Mouse (Mus musculus) forebrain, embryonic 13.5 days (tissue): ENCODE data around the gene Rheb. TPM values are rescaled to one million over a fixed set of nuclear protein-coding genes. Genes with fewer than 3 reads are reported as not detected.

Experiments
- ATAC-seq: fragments of 200-750 bp; cut with Nextera tagmentation; 2 replicates; pipeline ENCODE4 v1.8.0; 2017
- H3K27ac ChIP-seq: fragments of 300-500 bp; sonication (generic); 2 replicates; pipeline ENCODE4 v1.5.1; 2015; ENCODE audit warnings: inconsistent platforms, mild to moderate bottlenecking, moderate library complexity
- H3K27me3 ChIP-seq: fragments of 300-500 bp; sonication (generic); 2 replicates; pipeline ENCODE4 v1.6.1; 2015; ENCODE audit warnings: mild to moderate bottlenecking, inconsistent platforms
- H3K36me3 ChIP-seq: fragments of 300-500 bp; sonication (generic); 2 replicates; pipeline ENCODE4 v1.6.1; 2015; ENCODE audit warnings: mild to moderate bottlenecking, inconsistent platforms; ENCODE audit not compliant: poor library complexity, severe bottlenecking
- H3K4me1 ChIP-seq: fragments of 300-500 bp; sonication (generic); 2 replicates; pipeline ENCODE4 v1.6.1; 2015; ENCODE audit warnings: inconsistent platforms
- H3K4me2 ChIP-seq: fragments of 300-500 bp; sonication (generic); 2 replicates; pipeline ENCODE4 v1.6.1; 2015; ENCODE audit warnings: inconsistent platforms, mild to moderate bottlenecking, moderate library complexity
- H3K4me3 ChIP-seq: fragments of 300-500 bp; sonication (generic); 2 replicates; pipeline ENCODE4 v1.5.1; 2015; ENCODE audit warnings: mild to moderate bottlenecking, inconsistent platforms
- H3K9ac ChIP-seq: fragments of 300-500 bp; sonication (generic); 2 replicates; pipeline ENCODE4 v1.6.1; 2015; ENCODE audit warnings: mild to moderate bottlenecking, inconsistent platforms
- H3K9me3 ChIP-seq: fragments of 300-500 bp; sonication (generic); replicated peaks from 2 replicates; pipeline ENCODE4 v1.6.1; 2016; ENCODE audit warnings: inconsistent platforms
- WGBS: fragments of 180-500 bp; shearing (Covaris S2); methylation state at CpG from one replicate; pipeline ENCODE4 v1.1.7; 2015; 5-methylcytosine and 5-hydroxymethylcytosine counted together
- polyA plus RNA-seq: library from polyadenylated mRNA; unstranded; fragments of >200 nt; fragmentation: Nextera tagmentation; extraction: Ambion mirVana; gene quantifications from 2 replicates; pipeline ENCODE4 v1.2.1, GENCODE M21; 2015

Rheb gene
- polyA plus RNA-seq, result 232 and 237 TPM in 2 replicates

DNA sequence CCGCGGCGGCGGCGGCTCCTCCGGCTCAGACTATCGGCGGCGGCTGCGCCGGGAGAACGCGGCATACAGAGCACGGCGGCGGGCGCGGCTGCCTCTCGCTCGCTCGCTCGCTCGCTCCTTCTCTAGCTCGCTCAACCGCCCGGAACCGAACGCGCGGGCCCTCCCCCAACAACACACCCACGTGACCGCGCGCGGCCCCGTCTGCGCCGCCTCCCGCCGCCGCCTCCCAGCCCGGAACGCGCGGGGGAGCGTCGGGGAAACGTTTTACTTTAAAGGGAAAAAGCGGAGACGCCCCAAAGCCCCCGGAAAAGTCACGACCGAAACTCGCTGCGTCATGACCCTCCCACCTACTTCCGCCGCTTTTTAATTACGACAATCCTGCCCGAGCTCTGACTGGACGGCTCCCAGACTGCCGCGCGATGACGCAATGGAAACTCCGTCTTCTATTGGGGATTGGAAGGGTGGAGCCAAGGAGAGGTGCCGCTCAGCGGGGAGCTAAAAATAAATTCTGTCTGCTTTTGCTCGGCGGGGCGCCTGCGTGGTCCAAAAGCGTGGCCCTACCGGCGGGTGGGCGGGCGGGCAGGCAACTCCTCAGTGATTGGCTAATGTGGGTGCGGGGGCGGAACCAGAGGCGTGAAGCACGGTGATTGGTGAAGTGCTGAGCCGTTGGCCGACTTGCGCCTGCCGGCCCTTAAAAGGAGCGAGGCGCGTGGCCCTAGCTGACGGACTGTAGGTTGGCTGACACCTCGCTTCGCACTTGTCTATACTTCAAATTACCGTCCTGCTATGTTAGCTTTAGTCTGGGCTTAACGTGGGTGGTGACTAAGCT lies at the start of gene Rheb:
Gene Rheb (minus strand): TSS at position 351 of the 829 bp plus-strand sequence.
- H3K9me3 ChIP-seq, result no peaks in the 10 kb centered on the region
- WGBS, result under 1% methylated on average over 81 of the region's 92 CpGs
- peak within 1 kb of the TSS; percentile 93 for H3K9ac ChIP-seq
- peak; percentile 97 for ATAC-seq
- peaks cover 35% of the 10 kb centered on the region for H3K4me1 ChIP-seq
- H3K36me3 ChIP-seq, result no peaks in the 10 kb centered on the region
- peak within 1 kb of the TSS; percentile 93 for H3K4me2 ChIP-seq
- H3K27ac ChIP-seq, result peak within 1 kb of the TSS; percentile 98
- H3K4me3 ChIP-seq, result peak within 1 kb of the TSS; percentile 93
- H3K27me3 ChIP-seq, result no peaks in the 10 kb centered on the region

DNA sequence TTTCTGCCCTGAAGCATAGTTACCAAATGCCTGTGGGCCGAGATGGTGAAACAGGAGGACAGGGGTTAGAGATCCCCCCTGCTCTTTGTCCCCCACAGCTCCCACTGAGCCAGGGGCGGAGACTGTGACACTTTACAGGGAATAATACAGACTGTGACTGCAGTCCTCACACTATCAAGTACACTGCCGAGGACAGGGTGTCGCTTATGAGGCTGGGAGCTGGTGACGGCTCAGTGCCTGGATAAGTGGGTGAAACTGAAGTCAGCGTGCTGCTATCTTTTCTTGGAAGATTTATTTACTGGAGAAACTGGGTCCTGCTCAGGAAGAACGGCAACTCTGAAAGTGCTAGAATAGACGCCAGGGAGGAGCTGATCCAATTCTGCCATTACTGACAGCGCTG lies 47.4 kb upstream of the Rheb start:
- Histone ChIP-seq H3K9me3 (no peaks in the 10 kb centered on the region), H3K36me3 (peaks cover 39% of the 10 kb centered on the region), H3K4me3 (no peak overlapping the region), H3K27me3 (no peaks in the 10 kb centered on the region), H3K27ac (no peak overlapping the region), H3K9ac (no peak overlapping the region), H3K4me2 (no peak overlapping the region), H3K4me1 (no peaks in the 10 kb centered on the region)
- 73% methylated on average over 9 of the region's 9 CpGs for WGBS
- no peak for ATAC-seq

DNA sequence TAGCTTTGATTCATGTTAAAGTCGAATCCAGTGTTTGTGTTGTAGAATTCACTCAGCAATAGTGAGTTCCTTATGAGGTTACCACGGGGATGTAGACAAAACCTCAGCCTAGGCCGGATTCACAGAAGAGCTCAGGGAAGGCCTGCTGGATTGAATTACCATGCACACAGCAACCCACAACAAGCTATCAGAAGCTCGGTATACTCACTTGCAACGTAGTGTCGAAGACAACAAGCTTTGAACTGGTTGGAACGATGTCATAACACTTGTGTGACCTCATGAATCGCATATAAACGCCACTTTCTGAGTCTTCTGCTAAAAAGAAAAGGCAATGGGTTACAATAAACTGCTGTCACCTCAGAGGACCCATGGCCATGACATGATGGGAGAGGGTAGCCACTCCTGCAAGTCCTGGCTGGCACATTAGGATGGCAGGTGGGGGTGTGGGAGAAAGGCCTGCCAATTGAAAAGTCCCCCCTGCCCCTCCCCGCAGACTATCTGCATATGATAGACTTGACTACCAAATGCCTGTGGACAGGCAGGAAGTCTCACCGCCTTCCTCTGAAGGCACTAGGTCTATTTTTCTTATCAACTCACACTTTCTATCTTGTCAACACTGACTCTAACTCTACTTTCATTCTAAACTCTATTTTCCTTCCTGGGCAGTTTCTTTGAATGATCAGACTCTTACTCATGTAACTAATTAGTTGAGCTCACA lies 46.6 kb upstream of the Rheb start:
- ATAC-seq, result no peak
- Histone ChIP-seq H3K9ac (no peak overlapping the region), H3K27ac (no peak overlapping the region), H3K4me3 (no peak overlapping the region), H3K9me3 (no peaks in the 10 kb centered on the region), H3K4me1 (no peaks in the 10 kb centered on the region), H3K36me3 (peaks cover 44% of the 10 kb centered on the region), H3K27me3 (no peaks in the 10 kb centered on the region), H3K4me2 (no peak overlapping the region)
- 88% methylated on average over 11 of the region's 11 CpGs for WGBS

DNA sequence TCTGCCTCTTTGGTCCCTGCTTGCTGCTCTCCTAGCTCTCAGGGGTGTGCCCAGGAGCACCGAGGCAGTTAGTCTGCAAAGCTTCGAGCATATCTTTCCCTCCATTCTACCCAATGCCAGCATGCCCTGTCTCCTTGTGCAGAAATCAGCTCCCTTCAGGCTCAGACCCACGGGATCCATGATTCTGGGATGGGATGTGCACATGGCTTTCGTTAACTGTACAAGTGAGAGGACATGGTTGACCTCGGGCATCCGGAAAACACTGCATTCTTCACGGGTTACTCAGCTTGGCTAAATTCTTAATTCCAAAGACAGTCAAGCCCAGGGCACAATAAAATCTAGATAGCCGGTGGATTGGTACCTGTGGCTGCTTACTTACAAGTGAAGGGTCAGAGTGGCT lies 44.8 kb upstream of the Rheb start:
- Histone ChIP-seq H3K27ac (no peak overlapping the region), H3K9me3 (no peaks in the 10 kb centered on the region), H3K27me3 (no peaks in the 10 kb centered on the region), H3K4me1 (no peaks in the 10 kb centered on the region), H3K9ac (no peak overlapping the region), H3K36me3 (peaks cover 53% of the 10 kb centered on the region), H3K4me2 (no peak overlapping the region), H3K4me3 (no peak overlapping the region)
- no peak for ATAC-seq
- WGBS, result 93% methylated on average over 8 of the region's 8 CpGs

DNA sequence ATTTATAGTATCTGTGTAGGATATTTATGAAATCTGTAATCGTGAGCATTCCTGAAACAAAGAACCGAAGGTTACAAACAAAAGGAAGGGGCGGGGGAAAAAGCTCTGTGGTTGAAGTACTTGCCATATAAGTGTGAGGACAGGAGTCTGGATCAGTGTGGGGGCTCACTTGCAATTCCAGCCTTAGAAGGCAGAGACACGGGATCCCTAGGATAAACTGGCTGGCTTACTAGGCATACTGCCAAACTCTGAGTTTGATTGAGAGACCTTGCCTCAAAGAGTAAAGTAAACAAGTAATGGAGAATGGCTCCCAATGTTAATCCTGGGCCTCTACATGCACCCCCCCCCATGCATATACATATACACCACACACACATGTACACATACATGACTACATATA lies 36.3 kb upstream of the Rheb start:
- Histone ChIP-seq H3K36me3 (peaks cover 76% of the 10 kb centered on the region), H3K4me1 (no peaks in the 10 kb centered on the region), H3K9ac (no peak overlapping the region), H3K27me3 (no peaks in the 10 kb centered on the region), H3K9me3 (no peaks in the 10 kb centered on the region), H3K27ac (no peak overlapping the region), H3K4me3 (no peak overlapping the region), H3K4me2 (no peak overlapping the region)
- 83% methylated on average over 4 of the region's 4 CpGs for WGBS
- no peak for ATAC-seq

DNA sequence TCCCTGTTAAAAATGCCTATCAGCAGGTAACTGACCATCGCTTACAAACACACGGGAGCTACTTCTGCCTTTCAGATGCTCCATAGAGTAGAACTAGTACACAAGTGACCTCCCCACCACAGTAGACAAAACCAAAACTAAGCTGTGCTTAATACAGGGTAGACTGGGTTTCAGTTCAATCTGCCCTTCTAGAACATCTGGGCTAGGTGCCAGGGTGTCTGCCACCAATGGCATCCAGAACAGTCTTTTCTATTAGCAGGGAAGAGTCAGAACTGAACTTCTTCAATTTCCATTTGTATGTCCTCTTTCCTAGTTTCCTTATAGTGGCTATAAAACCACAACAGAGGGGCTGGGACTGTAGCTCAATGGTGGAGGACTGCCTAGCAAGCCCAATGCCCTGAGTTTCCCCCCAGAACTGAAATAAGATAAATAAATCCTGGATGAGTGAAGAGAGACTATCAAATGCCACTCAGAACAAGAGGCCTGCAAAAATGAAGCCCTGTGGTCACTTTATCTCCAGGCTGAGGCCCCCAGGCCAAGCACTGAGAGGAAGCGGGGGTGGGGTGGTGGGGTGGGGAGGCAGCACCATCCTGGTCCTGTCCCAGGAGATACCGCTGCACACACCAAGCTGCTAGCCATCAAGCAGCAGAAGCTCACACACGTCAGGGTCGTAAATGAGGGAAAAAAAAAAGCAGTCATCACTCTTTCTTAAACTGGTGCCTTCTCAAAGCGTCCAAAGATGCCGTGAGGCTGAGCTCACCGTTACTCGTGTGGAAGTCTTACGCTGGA lies 35.6 kb upstream of the Rheb start:
- no peak for ATAC-seq
- H3K4me2 ChIP-seq, result no peak overlapping the region
- H3K4me3 ChIP-seq, result no peak overlapping the region
- peaks cover 79% of the 10 kb centered on the region for H3K36me3 ChIP-seq
- no peaks in the 10 kb centered on the region for H3K9me3 ChIP-seq
- no peak overlapping the region for H3K27ac ChIP-seq
- 92% methylated on average over 11 of the region's 11 CpGs for WGBS
- no peaks in the 10 kb centered on the region for H3K27me3 ChIP-seq
- no peaks in the 10 kb centered on the region for H3K4me1 ChIP-seq
- H3K9ac ChIP-seq, result no peak overlapping the region

DNA sequence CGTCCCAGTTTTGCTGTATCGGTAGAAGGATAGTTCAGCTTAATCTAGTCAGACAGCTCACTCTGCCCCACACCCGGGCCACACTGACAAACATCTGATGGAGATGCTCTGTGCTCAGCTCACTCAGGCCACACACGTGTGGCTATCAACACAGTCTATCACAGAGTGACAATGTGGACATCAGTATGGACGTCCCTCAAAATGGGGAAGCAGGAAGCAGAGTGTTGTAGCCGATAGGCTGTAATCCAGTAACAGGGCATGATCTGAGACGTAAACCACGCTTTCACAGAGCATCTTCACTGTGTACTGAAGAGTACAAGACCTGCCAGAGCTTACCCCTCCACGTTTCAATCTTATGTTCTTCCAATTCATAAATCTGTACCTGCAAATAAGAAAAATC lies 34.2 kb upstream of the Rheb start:
- Histone ChIP-seq H3K9ac (no peak overlapping the region), H3K27me3 (no peaks in the 10 kb centered on the region), H3K36me3 (peaks cover 74% of the 10 kb centered on the region), H3K4me3 (no peak overlapping the region), H3K27ac (no peak overlapping the region), H3K4me2 (no peak overlapping the region), H3K4me1 (no peaks in the 10 kb centered on the region), H3K9me3 (no peaks in the 10 kb centered on the region)
- 90% methylated on average over 9 of the region's 9 CpGs for WGBS
- ATAC-seq, result no peak

DNA sequence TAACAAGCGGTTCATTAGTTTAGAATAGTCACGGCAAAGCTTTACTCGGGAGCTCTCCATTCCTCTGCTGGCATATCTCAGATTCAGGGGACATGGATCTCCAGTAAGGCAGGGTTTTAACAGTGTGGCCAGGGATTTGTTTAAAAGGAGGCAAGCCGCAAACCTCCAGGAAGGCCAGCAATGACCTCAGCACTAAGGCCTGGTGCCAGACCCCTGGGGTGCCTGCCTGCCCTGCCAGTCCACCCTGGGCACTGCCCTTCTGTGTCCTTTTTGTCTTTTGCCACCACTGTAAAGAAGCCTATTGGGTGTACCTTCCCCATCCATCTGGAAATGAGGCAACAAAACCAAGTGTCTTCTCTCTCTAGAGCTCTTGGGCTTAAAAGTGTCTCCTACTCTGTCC lies 31.7 kb upstream of the Rheb start:
- Histone ChIP-seq H3K4me1 (no peaks in the 10 kb centered on the region), H3K27ac (no peak overlapping the region), H3K9me3 (no peaks in the 10 kb centered on the region), H3K36me3 (peaks cover 67% of the 10 kb centered on the region), H3K4me2 (no peak overlapping the region), H3K9ac (no peak overlapping the region), H3K4me3 (no peak overlapping the region), H3K27me3 (no peaks in the 10 kb centered on the region)
- WGBS, result 81% methylated on average over 4 of the region's 4 CpGs
- no peak for ATAC-seq

DNA sequence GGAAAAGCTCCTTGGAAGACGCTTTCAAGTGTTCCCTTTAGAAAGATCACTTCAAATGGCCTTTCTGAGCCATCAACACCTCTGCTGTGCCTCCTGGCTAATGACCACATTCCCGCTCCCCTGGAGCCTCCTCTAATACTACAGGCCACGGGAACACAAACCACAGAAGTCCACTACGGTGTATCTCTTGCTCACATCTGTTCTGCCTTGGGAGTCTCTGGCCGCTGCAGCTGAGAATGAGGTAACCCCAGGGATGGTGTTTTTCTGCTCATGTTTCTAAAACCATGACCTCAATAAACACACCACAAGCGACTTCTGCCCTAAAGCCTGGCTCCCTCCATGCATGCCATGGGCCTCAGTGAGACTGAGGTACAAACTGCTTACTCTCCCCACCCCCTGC lies 30.8 kb upstream of the Rheb start:
- 75% methylated on average over 6 of the region's 6 CpGs for WGBS
- H3K9ac ChIP-seq, result no peak overlapping the region
- H3K9me3 ChIP-seq, result no peaks in the 10 kb centered on the region
- H3K4me1 ChIP-seq, result no peaks in the 10 kb centered on the region
- H3K36me3 ChIP-seq, result peaks cover 65% of the 10 kb centered on the region
- no peak overlapping the region for H3K4me2 ChIP-seq
- H3K27ac ChIP-seq, result no peak overlapping the region
- H3K4me3 ChIP-seq, result no peak overlapping the region
- no peaks in the 10 kb centered on the region for H3K27me3 ChIP-seq
- no peak for ATAC-seq

DNA sequence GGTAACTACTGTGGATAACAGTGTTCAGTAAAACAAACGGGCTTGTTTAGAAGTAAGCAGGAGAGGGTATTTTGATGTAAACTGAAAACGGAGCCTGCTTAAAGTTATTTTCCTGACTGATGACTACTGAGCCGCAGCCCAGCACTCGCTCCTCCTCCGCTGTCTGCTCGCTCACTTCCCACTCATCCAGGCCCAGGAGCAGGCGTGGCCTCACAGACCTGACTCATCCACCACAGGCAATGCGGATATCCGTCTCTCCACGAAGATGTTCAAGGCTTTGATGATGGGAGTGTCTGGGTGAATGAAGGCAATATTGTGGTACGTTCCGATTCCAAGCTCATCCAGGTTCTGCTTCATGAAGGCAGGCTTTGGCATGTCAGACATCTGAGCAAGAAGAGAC lies 28.9 kb upstream of the Rheb start:
- peaks cover 70% of the 10 kb centered on the region for H3K36me3 ChIP-seq
- WGBS, result 94% methylated on average over 12 of the region's 12 CpGs
- no peak overlapping the region for H3K27ac ChIP-seq
- no peaks in the 10 kb centered on the region for H3K27me3 ChIP-seq
- H3K4me1 ChIP-seq, result no peaks in the 10 kb centered on the region
- H3K4me2 ChIP-seq, result no peak overlapping the region
- H3K9me3 ChIP-seq, result no peaks in the 10 kb centered on the region
- no peak overlapping the region for H3K4me3 ChIP-seq
- ATAC-seq, result no peak
- H3K9ac ChIP-seq, result no peak overlapping the region

DNA sequence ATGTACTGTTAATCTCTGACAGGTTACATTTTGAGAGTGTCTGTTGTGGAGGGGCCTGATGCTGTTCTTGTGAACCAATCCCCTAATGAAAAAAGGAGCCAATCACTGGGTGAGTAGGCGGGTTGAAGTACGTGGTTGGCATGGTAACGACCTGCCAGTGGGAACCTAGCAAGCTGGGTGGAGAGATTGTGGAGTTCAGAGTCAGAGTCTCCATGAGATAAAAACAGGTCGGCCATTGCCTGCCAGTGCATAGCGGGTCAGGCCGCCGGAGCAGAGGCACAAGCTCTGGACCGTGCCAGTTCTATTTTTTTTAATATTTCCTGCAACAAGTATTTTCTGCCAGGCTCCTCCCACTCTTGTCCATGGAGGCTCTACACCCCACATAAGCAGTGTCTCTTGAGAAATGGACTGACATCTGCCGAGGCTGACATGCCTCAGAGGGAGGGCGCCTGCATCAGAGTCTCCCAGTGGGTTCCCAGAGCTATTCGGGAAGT lies 27.4 kb upstream of the Rheb start:
- H3K4me1 ChIP-seq, result no peaks in the 10 kb centered on the region
- peaks cover 68% of the 10 kb centered on the region for H3K36me3 ChIP-seq
- H3K9ac ChIP-seq, result no peak overlapping the region
- no peak overlapping the region for H3K4me2 ChIP-seq
- H3K27ac ChIP-seq, result no peak overlapping the region
- 72% methylated on average over 11 of the region's 11 CpGs for WGBS
- no peak overlapping the region for H3K4me3 ChIP-seq
- H3K27me3 ChIP-seq, result no peaks in the 10 kb centered on the region
- ATAC-seq, result peak; percentile 57
- no peaks in the 10 kb centered on the region for H3K9me3 ChIP-seq

DNA sequence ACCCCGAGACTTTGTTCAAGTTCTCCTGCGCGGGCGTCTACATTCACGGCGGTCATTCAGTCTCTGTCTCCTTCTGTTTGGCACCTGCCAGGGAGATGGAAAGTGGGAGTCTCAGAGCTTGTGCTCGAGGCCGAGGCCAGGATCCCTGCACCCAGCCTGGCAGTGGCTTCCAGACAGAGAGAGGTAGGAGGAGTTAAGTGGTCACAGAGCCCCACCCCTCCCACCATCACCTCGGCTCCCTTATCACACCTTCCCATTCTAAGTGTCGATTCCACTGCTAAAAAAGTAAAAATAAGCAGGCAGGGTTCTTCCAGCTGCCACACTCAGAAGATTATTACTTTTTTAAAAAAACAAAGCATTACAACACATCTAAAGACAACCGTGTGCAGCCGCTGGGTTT lies 21.4 kb upstream of the Rheb start:
- Histone ChIP-seq H3K4me2 (no peak overlapping the region), H3K4me3 (no peak overlapping the region), H3K36me3 (peaks cover 68% of the 10 kb centered on the region), H3K27me3 (no peaks in the 10 kb centered on the region), H3K4me1 (peaks cover 9% of the 10 kb centered on the region; the same call in 1 of the 2 replicates), H3K9me3 (no peaks in the 10 kb centered on the region; the same call in 1 of the 2 replicates), H3K9ac (no peak overlapping the region), H3K27ac (no peak overlapping the region)
- ATAC-seq, result no peak
- 86% methylated on average over 12 of the region's 12 CpGs for WGBS
